Mouse (Mus musculus) hindbrain, embryonic 14.5 days (tissue): ENCODE results near the gene Actr2. TPM values are rescaled to one million over a fixed set of nuclear protein-coding genes. Genes with fewer than 3 reads are reported as not detected.
"Not testable (repeated sequence)": the region's sequence is repeated elsewhere in the genome, so short reads cannot be mapped to it uniquely, and the experiment has no call there.

Experiments
- ATAC-seq: fragments of 200-750 bp; cut with Nextera tagmentation; 2 replicates; pipeline ENCODE4 v1.8.0; 2017; ENCODE audit warnings: moderate number of reproducible peaks, mild to moderate bottlenecking, moderate TSS enrichment, moderate library complexity; ENCODE audit not compliant: low FRiP score
- DNase-seq: peaks from one replicate; pipeline ENCODE4 v3.0.0-alpha.2; 2015; ENCODE audit warnings: low spot score
- H3K27ac ChIP-seq: fragments of 300-500 bp; sonication (generic); 2 replicates; pipeline ENCODE4 v1.5.1; 2014; ENCODE audit warnings: mild to moderate bottlenecking, moderate library complexity
- H3K27me3 ChIP-seq: fragments of 300-500 bp; sonication (generic); 2 replicates; pipeline ENCODE4 v1.6.1; 2014; ENCODE audit warnings: mild to moderate bottlenecking, low read length, mixed read lengths; ENCODE audit not compliant: control insufficient read depth, insufficient read depth
- H3K36me3 ChIP-seq: fragments of 300-500 bp; sonication (generic); replicated peaks from 2 replicates; pipeline ENCODE4 v1.6.1; 2014; ENCODE audit not compliant: control insufficient read depth, insufficient read depth
- H3K4me1 ChIP-seq: fragments of 300-500 bp; sonication (generic); replicated peaks from 2 replicates; pipeline ENCODE4 v1.6.1; 2014; ENCODE audit warnings: antibody characterized with exemption, low read length, mixed read lengths; ENCODE audit not compliant: control insufficient read depth, insufficient read depth
- H3K4me2 ChIP-seq: fragments of 300-500 bp; sonication (generic); replicated peaks from 2 replicates; pipeline ENCODE4 v1.6.1; 2014; ENCODE audit warnings: mild to moderate bottlenecking, moderate library complexity
- H3K4me3 ChIP-seq: fragments of 300-500 bp; sonication (generic); replicated peaks from 2 replicates; pipeline ENCODE4 v1.5.1; 2014; ENCODE audit warnings: mild to moderate bottlenecking, low read length
- H3K9ac ChIP-seq: fragments of 300-500 bp; sonication (generic); 2 replicates; pipeline ENCODE4 v1.6.1; 2014
- H3K9me3 ChIP-seq: fragments of 300-500 bp; sonication (generic); 2 replicates; pipeline ENCODE4 v1.6.1; 2016; ENCODE audit warnings: low read length; ENCODE audit not compliant: control insufficient read depth
- WGBS: fragments of 180-500 bp; shearing (Covaris S2); extraction: QIAGEN DNeasy Blood & Tissue Kit; methylation state at CpG from one replicate; pipeline ENCODE4 v1.1.7; 2014; 5-methylcytosine and 5-hydroxymethylcytosine counted together
- polyA plus RNA-seq: library from polyadenylated mRNA; unstranded; fragments of >200 nt; fragmentation: Nextera tagmentation; extraction: Ambion mirVana; gene quantifications from 2 replicates; pipeline ENCODE4 v1.2.1, GENCODE M21; 2014

Actr2 gene
- polyA plus RNA-seq, 1 experiment from 2014 or later, result 99.6 TPM

DNA sequence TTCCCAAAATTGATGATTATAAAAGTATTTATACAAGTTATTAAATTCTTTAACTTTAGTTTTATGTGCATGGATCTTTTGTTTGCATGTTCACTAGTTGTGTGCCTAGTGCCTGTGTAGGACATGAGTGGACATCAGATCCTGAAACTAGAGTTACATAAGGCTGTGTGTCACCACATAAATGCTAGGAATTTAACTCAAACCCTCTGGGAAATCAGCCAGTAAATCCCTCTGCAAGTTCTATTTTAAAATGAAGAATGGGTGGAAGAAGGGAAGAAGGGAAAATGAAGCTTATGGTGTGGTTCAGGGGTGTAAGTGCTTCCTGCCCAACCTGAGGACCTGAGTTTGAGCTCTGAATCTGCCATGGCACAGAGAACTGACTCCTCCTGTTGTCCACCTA is 26.4 kb downstream of the Actr2 start:
- Histone ChIP-seq H3K9ac (no peak overlapping the region), H3K9me3 (no peaks in the 10 kb centered on the region), H3K4me3 (no peak overlapping the region), H3K4me1 (no peaks in the 10 kb centered on the region), H3K27me3 (no peaks in the 10 kb centered on the region), H3K36me3 (peaks cover 71% of the 10 kb centered on the region), H3K4me2 (no peak overlapping the region), H3K27ac (no peak overlapping the region)
- DNase-seq, result no peak
- ATAC-seq, result no peak

DNA sequence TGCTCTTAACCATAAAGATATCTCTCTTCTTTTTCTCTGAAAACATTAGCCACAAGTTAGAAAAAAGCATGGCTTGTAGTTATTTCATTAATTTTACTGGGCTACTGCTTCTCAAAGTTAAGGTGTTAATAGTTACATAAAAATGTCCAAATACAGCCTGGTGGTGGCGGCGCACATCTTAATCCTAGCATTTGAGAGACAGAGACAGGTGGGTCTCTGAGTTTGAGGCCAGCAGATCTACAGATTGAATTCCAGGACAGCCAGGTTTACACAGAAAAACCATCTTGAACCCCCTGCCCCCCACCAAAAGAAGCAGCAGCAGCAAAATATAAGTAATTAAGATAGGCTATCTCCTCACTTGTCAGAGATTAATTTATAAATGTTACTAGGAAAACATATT is 27.1 kb downstream of the Actr2 start:
- no peak overlapping the region for H3K4me2 ChIP-seq
- H3K9me3 ChIP-seq, result no peaks in the 10 kb centered on the region
- no peaks in the 10 kb centered on the region for H3K27me3 ChIP-seq
- no peak overlapping the region for H3K27ac ChIP-seq
- peaks cover 72% of the 10 kb centered on the region for H3K36me3 ChIP-seq
- ATAC-seq (no peak), DNase-seq (no peak)
- no peaks in the 10 kb centered on the region for H3K4me1 ChIP-seq
- 97% methylated on average over 2 of the region's 2 CpGs for WGBS
- H3K9ac ChIP-seq, result no peak overlapping the region
- no peak overlapping the region for H3K4me3 ChIP-seq

DNA sequence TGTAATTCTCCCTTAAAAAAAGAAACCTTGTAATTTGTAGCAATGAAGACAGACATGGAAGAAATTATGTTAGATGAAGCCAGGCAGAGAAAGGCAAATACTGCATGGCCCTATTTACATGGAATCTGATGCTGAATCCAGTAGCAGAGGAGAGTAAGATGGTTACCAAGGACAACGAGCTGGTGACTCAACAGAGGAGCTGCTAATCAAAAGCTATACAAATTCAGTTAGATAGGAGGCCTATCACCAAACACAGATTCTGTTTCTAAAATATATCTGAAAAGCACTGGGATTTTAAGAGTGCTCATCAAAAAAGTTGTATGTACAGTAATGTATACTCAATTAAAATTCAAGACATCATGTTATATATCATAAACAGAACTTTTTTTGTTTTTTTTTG is 37.3 kb downstream of the Actr2 start:
- Histone ChIP-seq H3K36me3 (peaks cover 90% of the 10 kb centered on the region), H3K4me2 (no peak overlapping the region), H3K4me3 (no peak overlapping the region), H3K9ac (no peak overlapping the region), H3K4me1 (no peaks in the 10 kb centered on the region), H3K9me3 (no peaks in the 10 kb centered on the region), H3K27me3 (no peaks in the 10 kb centered on the region), H3K27ac (no peak overlapping the region)
- ATAC-seq, result no peak
- 83% methylated on average over 1 of the region's 1 CpGs for WGBS
- no peak for DNase-seq

DNA sequence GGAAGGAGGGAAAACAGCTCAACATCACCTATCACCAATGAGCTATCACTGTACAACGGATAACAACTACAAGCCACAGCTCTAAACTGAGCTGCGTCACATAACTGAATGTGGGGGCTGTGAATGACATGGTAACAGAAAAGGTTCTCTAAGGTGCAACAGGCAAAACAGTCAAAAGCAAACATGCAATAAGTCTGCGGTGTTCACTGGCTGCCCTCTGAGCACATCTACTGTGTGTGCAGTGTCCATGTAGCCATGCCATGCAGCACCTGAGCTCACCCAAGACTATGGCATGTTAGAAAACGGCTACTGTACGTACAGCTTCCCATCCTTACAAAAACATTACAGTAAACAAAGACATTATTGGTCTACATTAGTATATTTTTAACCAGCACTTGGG is 39.9 kb downstream of the Actr2 start:
- Histone ChIP-seq H3K27me3 (no peaks in the 10 kb centered on the region), H3K4me1 (no peaks in the 10 kb centered on the region), H3K27ac (no peak overlapping the region), H3K4me2 (no peak overlapping the region), H3K9ac (no peak overlapping the region), H3K4me3 (no peak overlapping the region), H3K9me3 (no peaks in the 10 kb centered on the region), H3K36me3 (peaks cover 79% of the 10 kb centered on the region)
- ATAC-seq (no peak), DNase-seq (no peak)
- WGBS, result 97% methylated on average over 5 of the region's 5 CpGs

DNA sequence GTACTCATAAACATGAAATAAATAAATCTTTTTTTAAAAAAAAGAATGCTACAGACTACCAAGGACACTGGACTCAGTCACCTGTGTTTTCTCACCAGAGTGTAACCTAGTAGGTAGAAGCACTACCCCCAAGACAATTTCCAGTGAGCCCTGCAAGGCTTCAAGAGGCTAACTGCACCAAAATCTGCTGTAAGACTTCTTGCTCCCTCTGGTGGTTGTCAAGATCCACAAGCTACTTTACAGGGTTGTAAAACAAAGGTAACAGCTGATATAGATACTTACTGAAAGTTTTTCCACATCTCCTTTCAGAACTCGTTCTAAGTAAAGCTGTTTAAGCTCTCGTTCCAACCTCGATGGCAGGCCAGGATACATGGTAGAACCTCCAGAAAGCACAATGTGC is 40.5 kb downstream of the Actr2 start:
- DNase-seq, result peak; percentile 67
- peaks cover 74% of the 10 kb centered on the region for H3K36me3 ChIP-seq
- ATAC-seq, result 0 out of 2 replicates have a peak, but pooled peaks have one; percentile 37
- no peaks in the 10 kb centered on the region for H3K9me3 ChIP-seq
- H3K4me3 ChIP-seq, result no peak overlapping the region
- H3K4me2 ChIP-seq, result no peak overlapping the region
- H3K4me1 ChIP-seq, result no peaks in the 10 kb centered on the region
- H3K9ac ChIP-seq, result no peak overlapping the region
- H3K27ac ChIP-seq, result no peak overlapping the region
- WGBS, result 89% methylated on average over 3 of the region's 3 CpGs
- H3K27me3 ChIP-seq, result no peaks in the 10 kb centered on the region

DNA sequence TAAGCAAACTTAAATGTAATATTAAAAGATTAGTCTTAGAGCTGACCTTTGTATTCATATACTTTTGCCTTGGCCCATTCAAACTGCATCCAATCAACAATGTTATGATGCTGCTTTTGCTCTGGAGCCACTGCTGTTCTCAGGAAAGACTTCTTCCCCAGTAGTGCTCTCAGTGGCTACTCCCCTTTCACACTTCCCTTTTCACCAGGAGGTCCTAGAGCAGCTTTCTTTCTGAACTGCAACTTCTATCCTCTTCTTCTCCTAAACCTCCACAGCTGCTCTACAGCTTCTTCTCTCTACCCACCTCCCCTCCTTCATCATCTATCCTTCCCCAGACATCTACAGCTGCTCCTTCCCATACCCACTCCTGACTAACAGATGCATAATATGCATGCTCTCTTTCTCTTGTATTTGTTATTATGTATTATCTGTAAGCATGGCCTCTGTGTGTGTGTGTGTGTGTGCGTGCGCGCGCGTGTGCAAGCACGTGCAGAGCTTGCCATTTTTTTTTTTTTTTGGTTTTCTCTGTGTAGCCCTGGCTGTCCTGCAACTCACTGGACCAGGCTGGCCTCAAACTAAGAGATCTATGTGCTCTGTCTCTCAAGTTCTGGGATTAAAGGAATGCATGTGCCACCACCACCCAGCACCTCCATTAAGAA is 44.2 kb downstream of the Actr2 start:
- DNase-seq (no peak), ATAC-seq (no peak)
- H3K4me1 ChIP-seq, result no peaks in the 10 kb centered on the region
- no peaks in the 10 kb centered on the region for H3K27me3 ChIP-seq
- H3K27ac ChIP-seq, result no peak overlapping the region
- peaks cover 64% of the 10 kb centered on the region for H3K36me3 ChIP-seq
- H3K4me2 ChIP-seq, result no peak overlapping the region
- 95% methylated on average over 6 of the region's 6 CpGs for WGBS
- no peak overlapping the region for H3K9ac ChIP-seq
- no peak overlapping the region for H3K4me3 ChIP-seq
- no peaks in the 10 kb centered on the region for H3K9me3 ChIP-seq

DNA sequence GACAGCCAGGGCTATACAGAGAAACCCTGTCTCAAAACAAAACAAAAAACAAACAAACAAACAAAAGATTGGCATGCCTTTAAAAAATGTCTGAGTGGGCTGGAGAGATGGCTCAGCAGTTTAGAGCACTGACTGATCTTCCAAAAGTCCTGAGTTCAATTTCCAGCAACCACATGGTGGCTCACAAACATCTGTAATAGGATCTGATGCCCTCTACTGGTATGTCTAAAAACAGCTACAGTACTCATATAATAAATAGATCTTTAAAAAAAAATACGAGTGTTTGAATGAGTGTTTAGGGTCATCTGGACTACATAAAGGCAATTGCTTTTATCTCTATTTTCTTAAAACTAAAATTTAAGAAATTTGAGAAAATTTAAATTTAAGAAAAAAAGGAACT is 45.2 kb downstream of the Actr2 start:
- no peaks in the 10 kb centered on the region for H3K9me3 ChIP-seq
- H3K9ac ChIP-seq, result no peak overlapping the region
- 64% methylated on average over 1 of the region's 1 CpGs for WGBS
- no peak overlapping the region for H3K4me3 ChIP-seq
- no peak for DNase-seq
- H3K4me1 ChIP-seq, result no peaks in the 10 kb centered on the region
- no peak for ATAC-seq
- no peak overlapping the region for H3K27ac ChIP-seq
- no peak overlapping the region for H3K4me2 ChIP-seq
- no peaks in the 10 kb centered on the region for H3K27me3 ChIP-seq
- H3K36me3 ChIP-seq, result peaks cover 58% of the 10 kb centered on the region

DNA sequence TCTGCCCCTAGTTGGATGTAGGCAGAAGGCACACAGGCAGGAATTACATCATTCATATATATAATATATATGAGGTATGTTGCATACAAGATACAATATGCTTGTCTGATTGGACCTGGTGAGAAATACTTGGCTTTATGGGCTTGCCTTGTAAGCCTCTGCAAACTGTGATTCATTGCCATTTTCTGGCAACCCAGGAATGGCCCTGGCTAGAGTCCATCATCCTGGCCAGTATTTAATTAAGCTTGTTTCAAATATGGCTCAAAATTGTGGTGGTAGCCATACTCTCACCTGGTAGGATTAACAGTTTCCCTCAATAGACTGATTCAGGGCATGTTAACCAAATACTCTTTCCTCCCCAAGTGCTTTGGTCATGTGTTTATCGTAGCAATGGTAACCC is 46.6 kb downstream of the Actr2 start:
- no peak overlapping the region for H3K4me2 ChIP-seq
- H3K27me3 ChIP-seq, result no peaks in the 10 kb centered on the region
- no peak overlapping the region for H3K27ac ChIP-seq
- no peaks in the 10 kb centered on the region for H3K4me1 ChIP-seq
- ATAC-seq (no peak), DNase-seq (no peak)
- no peak overlapping the region for H3K9ac ChIP-seq
- peaks cover 51% of the 10 kb centered on the region for H3K36me3 ChIP-seq
- H3K4me3 ChIP-seq, result no peak overlapping the region
- 87% methylated on average over 1 of the region's 1 CpGs for WGBS
- no peaks in the 10 kb centered on the region for H3K9me3 ChIP-seq

DNA sequence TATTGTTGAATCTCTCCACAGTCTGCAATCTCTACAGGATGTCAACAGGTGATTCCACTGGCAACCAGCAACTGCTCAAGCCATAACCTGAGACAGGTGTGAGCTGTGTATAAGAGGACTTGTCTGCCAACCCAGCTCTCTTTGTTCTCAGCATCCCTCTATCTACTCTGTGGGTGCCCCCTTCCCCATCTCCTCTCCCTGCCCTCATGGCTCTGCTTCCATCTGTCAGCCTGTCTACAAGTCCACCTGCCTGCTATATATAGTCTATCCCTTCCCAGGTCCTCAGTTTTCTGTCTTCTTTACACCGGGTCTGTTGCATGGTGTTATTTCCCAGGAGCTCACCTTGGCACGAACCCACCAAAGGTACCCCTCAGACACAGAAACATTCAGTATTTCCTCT is 47.8 kb downstream of the Actr2 start:
- Histone ChIP-seq H3K9me3 (no peaks in the 10 kb centered on the region), H3K27me3 (no peaks in the 10 kb centered on the region), H3K9ac (no peak overlapping the region), H3K4me2 (no peak overlapping the region), H3K36me3 (peaks cover 51% of the 10 kb centered on the region), H3K4me1 (no peaks in the 10 kb centered on the region), H3K4me3 (no peak overlapping the region), H3K27ac (no peak overlapping the region)
- WGBS, result 97% methylated on average over 2 of the region's 2 CpGs
- DNase-seq, result no peak
- ATAC-seq, result no peak

DNA sequence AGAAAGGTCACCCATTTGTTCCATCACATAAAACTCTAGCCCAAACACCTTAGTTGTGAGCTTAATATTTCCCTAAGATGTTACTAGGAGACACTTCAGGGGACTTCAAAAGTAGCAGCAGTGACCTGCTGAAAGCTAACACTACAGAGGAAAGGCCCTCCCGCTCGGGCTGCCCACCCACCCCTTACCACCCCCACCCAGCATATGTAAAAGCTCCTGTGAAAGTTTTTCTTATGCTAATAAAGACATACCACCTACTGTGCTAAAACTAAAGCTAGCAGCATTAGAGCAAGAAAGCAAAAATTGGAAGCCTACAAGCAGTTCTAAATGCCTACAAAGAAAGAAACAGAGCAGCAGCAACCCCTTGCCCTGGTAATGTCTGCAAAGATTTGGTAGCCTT is 48.6 kb downstream of the Actr2 start:
- not testable (repeated sequence) for H3K4me1 ChIP-seq, H3K4me2 ChIP-seq, H3K27me3 ChIP-seq, H3K4me3 ChIP-seq, H3K9ac ChIP-seq, DNase-seq, H3K9me3 ChIP-seq, ATAC-seq, H3K27ac ChIP-seq
- peaks cover 49% of the 10 kb centered on the region for H3K36me3 ChIP-seq
- WGBS, result 10% methylated on average over 2 of the region's 2 CpGs
